Mouse (Mus musculus) midbrain, postnatal 0 days (tissue): ENCODE results near the gene Zc3h10. TPM values are rescaled to one million over a fixed set of nuclear protein-coding genes. Genes with fewer than 3 reads are reported as not detected.
A peak's percentile ranks its signal among the peaks of the same experiment; 100 is the strongest.

ENCODE experiments used
- ATAC-seq: fragments of 200-750 bp; cut with Nextera tagmentation; 2 replicates; pipeline ENCODE4 v1.8.0; 2017; ENCODE audit warnings: moderate number of reproducible peaks, mild to moderate bottlenecking, moderate TSS enrichment, moderate library complexity; ENCODE audit not compliant: low FRiP score
- DNase-seq: peaks from one replicate; pipeline ENCODE4 v3.0.0-alpha.2; 2015; ENCODE audit warnings: low spot score
- H3K27ac ChIP-seq: fragments of 300-500 bp; sonication (generic); 2 replicates; pipeline ENCODE4 v1.5.1; 2014; ENCODE audit warnings: low read depth, mild to moderate bottlenecking, low read length, mixed read lengths
- H3K27me3 ChIP-seq: fragments of 300-500 bp; sonication (generic); 2 replicates; pipeline ENCODE4 v1.6.1; 2014; ENCODE audit warnings: low read length, control low read depth, mixed read lengths; ENCODE audit not compliant: insufficient read depth
- H3K36me3 ChIP-seq: fragments of 300-500 bp; sonication (generic); 2 replicates; pipeline ENCODE4 v1.6.1; 2014; ENCODE audit warnings: low read length, control low read depth, mixed read lengths; ENCODE audit not compliant: insufficient read depth
- H3K4me1 ChIP-seq: fragments of 300-500 bp; sonication (generic); 2 replicates; pipeline ENCODE4 v1.6.1; 2014; ENCODE audit warnings: mild to moderate bottlenecking, control low read depth, antibody characterized with exemption, low read length, mixed read lengths; ENCODE audit not compliant: insufficient read depth
- H3K4me2 ChIP-seq: fragments of 300-500 bp; sonication (generic); 2 replicates; pipeline ENCODE4 v1.6.1; 2014; ENCODE audit warnings: low read depth, mild to moderate bottlenecking, low read length, mixed read lengths; ENCODE audit not compliant: poor library complexity, severe bottlenecking
- H3K4me3 ChIP-seq: fragments of 300-500 bp; sonication (generic); 2 replicates; pipeline ENCODE4 v1.5.1; 2014; ENCODE audit warnings: low read depth, mild to moderate bottlenecking, low read length, moderate library complexity
- H3K9ac ChIP-seq: fragments of 300-500 bp; sonication (generic); replicated peaks from 2 replicates; pipeline ENCODE4 v1.6.1; 2014; ENCODE audit warnings: mild to moderate bottlenecking, low read length, moderate library complexity, mixed read lengths; ENCODE audit not compliant: poor library complexity, severe bottlenecking
- H3K9me3 ChIP-seq: fragments of 300-500 bp; sonication (generic); 2 replicates; pipeline ENCODE4 v1.6.1; 2016; ENCODE audit warnings: low read length, control low read depth
- CTCF ChIP-seq: IDR thresholded peaks from 2 replicates; pipeline ENCODE4 v1.5.1; 2016; ENCODE audit warnings: antibody characterized with exemption, mild to moderate bottlenecking
- WGBS: fragments of 180-500 bp; shearing (Covaris S2); extraction: QIAGEN DNeasy Blood & Tissue Kit; methylation state at CpG from one replicate; pipeline ENCODE4 v1.1.7; 2014; 5-methylcytosine and 5-hydroxymethylcytosine counted together
- polyA plus RNA-seq: library from polyadenylated mRNA; unstranded; fragments of >200 nt; fragmentation: Nextera tagmentation; extraction: Ambion mirVana; gene quantifications from 2 replicates; pipeline ENCODE4 v1.2.1, GENCODE M21; 2015
- total RNA-seq: library from RNA; depleted of rRNA; stranded (reverse); fragments of >200 nt; gene quantifications from 2 replicates; pipeline ENCODE4 v1.2.3, GENCODE M21; 2014

The Zc3h10 gene
- total and polyA plus RNA-seq, 2 experiments from 2014 or later, result 12.0 to 30.3 TPM

DNA sequence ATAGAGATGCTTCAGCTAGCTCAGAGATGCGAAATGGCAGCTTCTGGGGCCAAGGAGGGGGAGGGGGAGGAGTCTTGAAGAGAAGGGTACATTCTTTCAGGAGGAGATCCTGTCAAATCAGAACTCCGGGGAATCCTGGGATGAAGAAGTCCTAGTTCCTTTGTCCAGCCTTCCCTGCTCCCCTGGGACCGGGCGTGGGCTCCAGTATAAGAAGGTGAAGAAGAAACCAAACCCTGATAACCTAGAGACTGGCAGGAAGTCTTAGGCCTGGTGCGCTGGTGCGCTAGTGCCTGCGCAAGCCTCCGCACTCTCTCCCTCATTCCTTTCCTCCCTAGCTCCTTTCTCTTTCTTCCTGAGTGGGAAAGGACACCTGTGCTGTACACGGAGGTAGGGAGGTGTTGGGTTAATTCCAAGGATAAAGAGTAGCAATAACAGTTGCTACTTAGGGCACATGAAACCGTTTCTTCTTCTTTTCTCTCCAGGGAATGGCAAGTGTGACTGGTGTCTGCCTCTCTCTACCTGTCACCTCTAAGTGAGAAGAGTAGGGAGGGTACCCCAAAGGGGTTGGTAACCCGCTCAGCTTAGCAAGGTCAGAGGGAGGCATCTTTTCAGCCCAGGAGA, 23.4 kb downstream of the Zc3h10 start:
- no peak for TF ChIP-seq CTCF
- Histone ChIP-seq H3K4me2 (peak overlapping the region; percentile 100), H3K9me3 (no peaks in the 10 kb centered on the region), H3K4me3 (peak overlapping the region; percentile 71), H3K4me1 (no peaks in the 10 kb centered on the region; the same call in 1 of the 2 replicates), H3K9ac (peak overlapping the region; percentile 65), H3K36me3 (0 out of 2 replicates have a peak, but pooled peaks cover 6% of the 10 kb centered on the region), H3K27ac (no peak overlapping the region), H3K27me3 (peaks cover 3% of the 10 kb centered on the region; the same call in 1 of the 2 replicates)
- DNase-seq, result no peak
- WGBS, result 9% methylated on average over 11 of the region's 11 CpGs
- ATAC-seq, result no peak

DNA sequence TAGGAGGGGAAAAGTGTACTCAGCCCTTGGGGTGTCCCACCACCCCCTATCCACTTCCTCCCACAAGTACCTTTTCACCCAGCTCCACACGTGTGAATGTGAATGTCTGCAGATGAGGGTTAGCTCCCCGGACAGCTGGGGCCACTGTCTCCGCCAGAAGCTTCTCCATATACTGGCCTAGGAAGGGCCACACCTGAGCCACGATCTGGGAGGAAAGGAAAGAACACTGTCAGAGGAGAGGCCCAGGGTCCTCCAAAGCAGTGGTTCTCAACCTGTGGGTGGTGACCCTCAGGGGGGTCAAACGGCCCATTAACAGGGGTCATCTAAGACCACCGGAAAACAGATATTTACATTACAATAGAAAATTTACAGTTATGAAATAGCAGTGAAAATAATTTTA, 25.2 kb downstream of the Zc3h10 start:
- WGBS, result 81% methylated on average over 6 of the region's 6 CpGs

DNA sequence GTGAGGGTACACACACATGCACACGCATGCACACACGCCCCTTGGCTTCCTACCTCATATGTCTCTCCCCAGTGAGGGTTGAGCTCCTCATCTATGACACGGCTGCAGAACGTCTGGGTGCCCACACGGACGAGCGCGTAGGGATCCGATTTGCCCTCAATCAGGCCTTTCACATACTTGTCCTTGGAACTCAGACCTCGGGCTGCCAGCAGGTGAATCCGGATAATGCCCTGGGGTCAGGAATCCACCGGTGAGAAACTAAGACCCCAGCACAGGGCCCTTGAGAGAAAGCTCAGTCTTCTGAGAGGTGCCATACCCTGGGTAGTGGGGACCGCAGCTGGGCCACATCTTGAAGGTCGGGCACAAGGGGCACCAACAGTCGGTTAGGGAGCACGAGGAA, 27.0 kb downstream of the Zc3h10 start:
- ATAC-seq (no peak), DNase-seq (no peak)
- no peak overlapping the region for H3K4me2 ChIP-seq
- no peaks in the 10 kb centered on the region for H3K9me3 ChIP-seq
- no peak overlapping the region for H3K4me3 ChIP-seq
- peaks cover 8% of the 10 kb centered on the region; the same call in 1 of the 2 replicates for H3K27me3 ChIP-seq
- no peak for TF ChIP-seq CTCF
- 0 out of 2 replicates have a peak overlapping the region, but pooled peaks have one; percentile 13 for H3K9ac ChIP-seq
- H3K36me3 ChIP-seq, result peaks cover 6% of the 10 kb centered on the region; the same call in 1 of the 2 replicates
- no peak overlapping the region for H3K27ac ChIP-seq
- no peaks in the 10 kb centered on the region; the same call in 1 of the 2 replicates for H3K4me1 ChIP-seq
- 87% methylated on average over 16 of the region's 16 CpGs for WGBS

More for the DNA sequence above, 25.2 kb downstream of the Zc3h10 start:
- Histone ChIP-seq H3K4me3 (no peak overlapping the region), H3K9ac (no peak overlapping the region), H3K27me3 (peaks cover 3% of the 10 kb centered on the region; the same call in 1 of the 2 replicates), H3K36me3 (peaks cover 6% of the 10 kb centered on the region; the same call in 1 of the 2 replicates), H3K9me3 (no peaks in the 10 kb centered on the region), H3K27ac (no peak overlapping the region), H3K4me2 (no peak overlapping the region), H3K4me1 (no peaks in the 10 kb centered on the region; the same call in 1 of the 2 replicates)
- ATAC-seq (no peak), DNase-seq (no peak)
- no peak for TF ChIP-seq CTCF

DNA sequence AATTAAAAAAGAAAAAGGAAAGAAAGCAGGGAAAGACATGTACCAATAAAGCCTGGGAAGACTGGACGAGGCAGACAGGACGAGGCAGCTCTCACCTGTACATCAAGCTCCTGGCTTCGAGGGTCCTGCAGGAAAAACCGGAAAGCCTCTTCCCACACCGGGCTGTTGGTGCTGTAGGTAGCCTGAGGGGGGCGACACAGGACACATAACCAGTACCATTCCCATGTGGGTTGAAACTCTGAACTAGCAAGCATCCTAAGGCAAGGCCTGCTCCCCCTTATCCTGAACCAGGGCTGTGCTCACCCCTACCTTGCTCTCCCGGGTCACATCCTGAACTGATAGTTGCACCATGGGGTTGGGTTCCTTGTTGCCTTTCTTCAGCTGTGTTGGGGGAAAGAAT, 28.7 kb downstream of the Zc3h10 start:
- no peaks in the 10 kb centered on the region for H3K4me1 ChIP-seq
- ATAC-seq, result no peak
- peak; percentile 60 for TF ChIP-seq CTCF
- no peaks in the 10 kb centered on the region for H3K9me3 ChIP-seq
- no peak overlapping the region for H3K4me3 ChIP-seq
- WGBS, result 68% methylated on average over 7 of the region's 7 CpGs
- no peak overlapping the region for H3K4me2 ChIP-seq
- peaks cover 9% of the 10 kb centered on the region; the same call in 1 of the 2 replicates for H3K36me3 ChIP-seq
- H3K27me3 ChIP-seq, result peaks cover 5% of the 10 kb centered on the region; the same call in 1 of the 2 replicates
- no peak overlapping the region for H3K9ac ChIP-seq
- DNase-seq, result peak; percentile 64
- no peak overlapping the region for H3K27ac ChIP-seq

DNA sequence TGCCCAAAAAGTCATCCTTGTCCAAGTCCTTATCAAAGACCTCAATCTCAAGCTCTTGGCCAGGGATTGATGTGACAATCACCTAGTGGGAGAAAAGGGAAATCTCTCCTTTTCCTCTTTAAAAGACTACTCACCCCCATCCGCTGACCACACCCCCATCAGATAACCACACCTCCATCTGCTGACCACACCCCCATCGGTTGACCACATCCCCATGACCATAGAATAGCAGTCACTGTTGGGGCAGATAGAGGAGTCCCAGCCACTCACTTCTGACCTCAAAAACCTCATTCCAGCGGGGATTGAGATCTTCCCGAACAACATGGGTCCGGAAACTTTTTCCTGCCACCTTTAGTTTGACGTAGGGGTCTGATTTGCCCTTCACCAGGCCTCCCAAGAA, 30.9 kb downstream of the Zc3h10 start:
- Histone ChIP-seq H3K9ac (no peak overlapping the region), H3K4me3 (no peak overlapping the region), H3K36me3 (peaks cover 9% of the 10 kb centered on the region; the same call in 1 of the 2 replicates), H3K27me3 (peaks cover 5% of the 10 kb centered on the region; the same call in 1 of the 2 replicates), H3K4me1 (no peaks in the 10 kb centered on the region), H3K9me3 (no peaks in the 10 kb centered on the region), H3K4me2 (no peak overlapping the region), H3K27ac (no peak overlapping the region)
- no peak for TF ChIP-seq CTCF
- ATAC-seq (no peak), DNase-seq (no peak)
- 33% methylated on average over 6 of the region's 6 CpGs for WGBS

DNA sequence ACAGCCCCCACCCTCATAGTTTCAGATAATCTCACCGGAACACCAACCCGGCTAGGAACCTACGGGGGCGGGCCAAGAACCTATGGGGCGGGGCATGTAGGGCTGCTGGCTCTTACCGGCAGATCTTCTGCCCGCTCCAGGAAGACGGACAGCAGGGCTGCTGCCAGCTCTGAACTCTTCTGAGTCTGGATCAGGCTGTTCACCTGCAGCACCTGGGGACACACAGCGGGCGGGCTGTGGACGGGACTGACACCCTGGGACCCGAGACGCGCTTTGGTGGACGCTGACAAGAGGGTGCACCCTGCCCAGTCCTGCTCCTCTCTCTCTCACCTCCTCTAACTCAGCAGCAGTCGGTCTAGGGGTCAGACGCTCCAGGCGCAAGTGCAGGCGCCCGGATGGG, 31.5 kb downstream of the Zc3h10 start:
- peaks cover 12% of the 10 kb centered on the region; the same call in 1 of the 2 replicates for H3K36me3 ChIP-seq
- no peak for TF ChIP-seq CTCF
- no peak overlapping the region for H3K9ac ChIP-seq
- DNase-seq (no peak), ATAC-seq (no peak)
- H3K4me1 ChIP-seq, result no peaks in the 10 kb centered on the region
- H3K4me2 ChIP-seq, result no peak overlapping the region
- peaks cover 5% of the 10 kb centered on the region; the same call in 1 of the 2 replicates for H3K27me3 ChIP-seq
- 28% methylated on average over 20 of the region's 20 CpGs for WGBS
- no peak overlapping the region for H3K27ac ChIP-seq
- peak overlapping the region; percentile 6; the same call in 1 of the 2 replicates for H3K4me3 ChIP-seq
- no peaks in the 10 kb centered on the region for H3K9me3 ChIP-seq
